Mouse (Mus musculus) brain, embryonic 14.5 days (tissue): ENCODE data around the gene Armc3.

Experiments
- CTCF ChIP-seq: fragments of 200-500 bp; IDR thresholded peaks from 2 replicates; pipeline ENCODE4 v1.5.1; 2012; ENCODE audit warnings: inconsistent platforms, mild to moderate bottlenecking, moderate library complexity, borderline replicate concordance; ENCODE audit not compliant: insufficient read depth, insufficient read length; ENCODE audit errors: extremely low read depth
- POLR2A ChIP-seq: fragments of 200-500 bp; IDR thresholded peaks from 2 replicates; pipeline ENCODE4 v1.6.1; 2012; ENCODE audit warnings: mild to moderate bottlenecking, inconsistent platforms, borderline replicate concordance; ENCODE audit not compliant: poor library complexity, insufficient read depth, insufficient read length, severe bottlenecking; ENCODE audit errors: extremely low read depth

- TF ChIP-seq CTCF: peak; percentile 49; the same call in 1 of the 2 replicates
- no peak for TF ChIP-seq POLR2A
These were observed 64.3 kb downstream of the Armc3 start for GRCm38 (mm10) chr2:19263375-19263774.
